8 mouse cellular contexts compared by ENCODE assay signal in genomic region chr14:20639918-20640619, GRCm38 (mm10). TPM values are rescaled to one million over a fixed set of nuclear protein-coding genes. Genes with fewer than 3 reads are reported as not detected.
DNase-seq lines count a peak whose midpoint lies in the region; ATAC-seq and TF ChIP-seq lines count a peak whose summit lies in the region.

No protein-coding gene starts in this region.

- no peaks in the 10 kb centered on the region for H3K9me3 ChIP-seq in erythroblast, embryonic 14.5 days (ENCODE audit: control insufficient read depth, low read length)
- no peaks in the 10 kb centered on the region for H3K9me3 ChIP-seq in heart, postnatal 0 days (replicated peaks; ENCODE audit: control insufficient read depth, low read length)
- H3K9me3 ChIP-seq in lung, embryonic 16.5 days (ENCODE audit: control insufficient read depth, low read length): no peaks in the 10 kb centered on the region
- no peaks in the 10 kb centered on the region for H3K9me3 ChIP-seq in stomach, embryonic 14.5 days (ENCODE audit: control insufficient read depth, low read depth, low read length)

- no peak for TF ChIP-seq CTCF in brain, embryonic 14.5 days (IDR thresholded peaks at IDR 0.05; ENCODE audit: borderline replicate concordance, extremely low read depth, insufficient read depth, insufficient read length)
- no peak for TF ChIP-seq CTCF in heart, postnatal 0 days (IDR thresholded peaks at IDR 0.05; ENCODE audit: low read depth)

- H3K4me1 ChIP-seq in erythroblast, embryonic 14.5 days (ENCODE audit: control insufficient read depth): peaks cover 32% of the 10 kb centered on the region
- peaks cover 14% of the 10 kb centered on the region for H3K4me1 ChIP-seq in heart, postnatal 0 days (ENCODE audit: control insufficient read depth, insufficient read depth)
- H3K4me1 ChIP-seq in lung, embryonic 16.5 days (replicated peaks; ENCODE audit: control insufficient read depth, insufficient read depth, low read length): peaks cover 12% of the 10 kb centered on the region
- peaks cover 6% of the 10 kb centered on the region; the same call in 1 of the 2 replicates for H3K4me1 ChIP-seq in stomach, embryonic 14.5 days (ENCODE audit: control insufficient read depth, insufficient read depth, low read length)

- TF ChIP-seq EP300 in heart, postnatal 0 days (IDR thresholded peaks at IDR 0.05; ENCODE audit: low read depth): no peak

- H3K27me3 ChIP-seq in erythroblast, embryonic 14.5 days (ENCODE audit: control insufficient read depth): no peaks in the 10 kb centered on the region
- H3K27me3 ChIP-seq in heart, postnatal 0 days (ENCODE audit: control insufficient read depth, insufficient read depth, low read length): no peaks in the 10 kb centered on the region
- H3K27me3 ChIP-seq in lung, embryonic 16.5 days (ENCODE audit: control insufficient read depth, insufficient read depth, low read depth, low read length): no peaks in the 10 kb centered on the region
- no peaks in the 10 kb centered on the region for H3K27me3 ChIP-seq in stomach, embryonic 14.5 days (ENCODE audit: control insufficient read depth, insufficient read depth, low read length)

- H3K4me2 ChIP-seq in heart, postnatal 0 days (ENCODE audit: low read depth, low read length): peak overlapping the region; percentile 88
- H3K4me2 ChIP-seq in lung, embryonic 16.5 days (ENCODE audit: low read depth, low read length): peak overlapping the region; percentile 79
- peak overlapping the region; percentile 78 for H3K4me2 ChIP-seq in stomach, embryonic 14.5 days (replicated peaks; ENCODE audit: low read depth, low read length)

- TF ChIP-seq POLR2A in brain, embryonic 14.5 days (IDR thresholded peaks at IDR 0.05; ENCODE audit: borderline replicate concordance, extremely low read depth, insufficient read depth, insufficient read length, poor library complexity, severe bottlenecking): no peak

- 4% methylated on average over 16 of the region's 16 CpGs for WGBS in heart, postnatal 0 days
- WGBS in lung, embryonic 16.5 days: 3% methylated on average over 16 of the region's 16 CpGs
- 1% methylated on average over 16 of the region's 16 CpGs for WGBS in stomach, embryonic 14.5 days

- peak overlapping the region; percentile 96 for H3K27ac ChIP-seq in heart, postnatal 0 days (ENCODE audit: low read depth)
- peak overlapping the region; percentile 79 for H3K27ac ChIP-seq in lung, embryonic 16.5 days (ENCODE audit: low read length)
- peak overlapping the region; percentile 92 for H3K27ac ChIP-seq in stomach, embryonic 14.5 days (ENCODE audit: low read length)

- peak overlapping the region; percentile 85 for H3K9ac ChIP-seq in heart, postnatal 0 days (replicated peaks; ENCODE audit: low read depth, low read length)
- H3K9ac ChIP-seq in lung, embryonic 16.5 days (ENCODE audit: low read length): peak overlapping the region; percentile 94
- peak overlapping the region; percentile 79 for H3K9ac ChIP-seq in stomach, embryonic 14.5 days (replicated peaks; ENCODE audit: low read depth, low read length)

- ATAC-seq in erythroblast, adult 5-6 weeks (replicated peaks; ENCODE audit: low FRiP score, poor library complexity, severe bottlenecking): no peak
- ATAC-seq in heart, postnatal 0 days (ENCODE audit: insufficient read depth, low read depth): peak; percentile 18
- ATAC-seq in lung, embryonic 16.5 days (ENCODE audit: low read depth): peak; percentile 64
- ATAC-seq in stomach, embryonic 14.5 days (ENCODE audit: insufficient number of reproducible peaks, insufficient read depth, low FRiP score, low read depth): peak; percentile 56

- DNase-seq in A20 (ENCODE audit: low read depth, low spot score): peak; percentile 90
- DNase-seq in brain, embryonic 14.5 days (ENCODE audit: low read depth): peak; percentile 45
- DNase-seq in heart, postnatal 0 days (ENCODE audit: low spot score): no peak
- DNase-seq in right cerebral cortex, postnatal 36 days (ENCODE audit: low spot score in 2 of 2): no peak

- no peaks in the 10 kb centered on the region for H3K36me3 ChIP-seq in erythroblast, embryonic 14.5 days (ENCODE audit: control insufficient read depth)
- H3K36me3 ChIP-seq in heart, postnatal 0 days (replicated peaks; ENCODE audit: control insufficient read depth, insufficient read depth, low read length): no peaks in the 10 kb centered on the region
- no peaks in the 10 kb centered on the region for H3K36me3 ChIP-seq in lung, embryonic 16.5 days (ENCODE audit: control insufficient read depth, insufficient read depth, low read length)
- no peaks in the 10 kb centered on the region for H3K36me3 ChIP-seq in stomach, embryonic 14.5 days (ENCODE audit: control insufficient read depth, insufficient read depth, low read length)

- H3K4me3 ChIP-seq in erythroblast, embryonic 14.5 days (replicated peaks): peak overlapping the region; percentile 87
- peak overlapping the region; percentile 74 for H3K4me3 ChIP-seq in heart, postnatal 0 days (ENCODE audit: low read depth, low read length)
- peak overlapping the region; percentile 86 for H3K4me3 ChIP-seq in lung, embryonic 16.5 days (ENCODE audit: low read length)
- H3K4me3 ChIP-seq in stomach, embryonic 14.5 days (ENCODE audit: low read depth, low read length): peak overlapping the region; percentile 74

RNA-seq across cellular contexts. Expression of gene Usp54, which starts 0.8 kb away (rescaled TPM):
- polyA plus RNA-seq in erythroblast, embryonic 14.5 days (2012): 0.04 and 0.05 TPM in 2 replicates
- 0.58 and 1.7 TPM in 2 replicates for total RNA-seq in erythroblast, adult 5-6 weeks (2015; ENCODE audit: low replicate concordance)
- 2.0 and 3.2 TPM in 2 replicates for total RNA-seq in erythroblast, adult 5-6 weeks (2017; ENCODE audit: low replicate concordance)
- polyA plus RNA-seq in brain, embryonic 14.5 days (2012; rRNA removed): 25.1 and 30.3 TPM in 2 replicates
- 8.8 and 29.8 TPM in 2 replicates for total RNA-seq in heart, postnatal 0 days (2014; rRNA removed; ENCODE audit: low replicate concordance)
- polyA plus RNA-seq in heart, postnatal 0 days (2015; fragmentation: Nextera tagmentation; extraction: Ambion mirVana): 2.8 and 3.0 TPM in 2 replicates
- polyA plus RNA-seq in lung, embryonic 16.5 days (2015; fragmentation: Nextera tagmentation; extraction: Ambion mirVana): 6.2 and 8.1 TPM in 2 replicates
- polyA plus RNA-seq in stomach, embryonic 14.5 days (2014; fragmentation: Nextera tagmentation; extraction: Ambion mirVana): 8.4 and 9.8 TPM in 2 replicates

RNA-seq across cellular contexts. Expression of gene Myoz1, which starts 16.3 kb away (rescaled TPM):
- not detected in 2 replicates for polyA plus RNA-seq in erythroblast, embryonic 14.5 days (2012)
- not detected in 2 replicates for total RNA-seq in erythroblast, adult 5-6 weeks (2015; ENCODE audit: low replicate concordance)
- not detected in 2 replicates for total RNA-seq in erythroblast, adult 5-6 weeks (2017; ENCODE audit: low replicate concordance)
- 0.10 and 0.16 TPM in 2 replicates for polyA plus RNA-seq in brain, embryonic 14.5 days (2012; rRNA removed)
- total RNA-seq in heart, postnatal 0 days (2014; rRNA removed; ENCODE audit: low replicate concordance): 17.7 and 25.0 TPM in 2 replicates
- 11.5 and 13.0 TPM in 2 replicates for polyA plus RNA-seq in heart, postnatal 0 days (2015; fragmentation: Nextera tagmentation; extraction: Ambion mirVana)
- polyA plus RNA-seq in lung, embryonic 16.5 days (2015; fragmentation: Nextera tagmentation; extraction: Ambion mirVana): 1.8 and 7.9 TPM in 2 replicates
- polyA plus RNA-seq in stomach, embryonic 14.5 days (2014; fragmentation: Nextera tagmentation; extraction: Ambion mirVana): 0.29 TPM in 1 of 2 replicates, not detected in the other

RNA-seq across cellular contexts. Expression of gene Synpo2l, which starts 28.1 kb away (rescaled TPM):
- not detected in 2 replicates for polyA plus RNA-seq in erythroblast, embryonic 14.5 days (2012)
- not detected in 2 replicates for total RNA-seq in erythroblast, adult 5-6 weeks (2015; ENCODE audit: low replicate concordance)
- total RNA-seq in erythroblast, adult 5-6 weeks (2017; ENCODE audit: low replicate concordance): not detected in 2 replicates
- 0.23 and 0.27 TPM in 2 replicates for polyA plus RNA-seq in brain, embryonic 14.5 days (2012; rRNA removed)
- 190 and 249 TPM in 2 replicates for total RNA-seq in heart, postnatal 0 days (2014; rRNA removed; ENCODE audit: low replicate concordance)
- 96.8 and 104 TPM in 2 replicates for polyA plus RNA-seq in heart, postnatal 0 days (2015; fragmentation: Nextera tagmentation; extraction: Ambion mirVana)
- polyA plus RNA-seq in lung, embryonic 16.5 days (2015; fragmentation: Nextera tagmentation; extraction: Ambion mirVana): 4.2 and 6.2 TPM in 2 replicates
- 0.17 and 0.29 TPM in 2 replicates for polyA plus RNA-seq in stomach, embryonic 14.5 days (2014; fragmentation: Nextera tagmentation; extraction: Ambion mirVana)

RNA-seq across cellular contexts. Expression of gene Sec24c, which starts 34.0 kb away (rescaled TPM):
- polyA plus RNA-seq in erythroblast, embryonic 14.5 days (2012): 3.6 and 5.0 TPM in 2 replicates
- total RNA-seq in erythroblast, adult 5-6 weeks (2015; ENCODE audit: low replicate concordance): 20.8 and 32.6 TPM in 2 replicates
- total RNA-seq in erythroblast, adult 5-6 weeks (2017; ENCODE audit: low replicate concordance): 60.1 and 67.7 TPM in 2 replicates
- 159 and 187 TPM in 2 replicates for polyA plus RNA-seq in brain, embryonic 14.5 days (2012; rRNA removed)
- 71.2 and 91.6 TPM in 2 replicates for total RNA-seq in heart, postnatal 0 days (2014; rRNA removed; ENCODE audit: low replicate concordance)
- polyA plus RNA-seq in heart, postnatal 0 days (2015; fragmentation: Nextera tagmentation; extraction: Ambion mirVana): 42.6 and 42.9 TPM in 2 replicates
- polyA plus RNA-seq in lung, embryonic 16.5 days (2015; fragmentation: Nextera tagmentation; extraction: Ambion mirVana): 93.3 and 95.6 TPM in 2 replicates
- 86.9 and 88.1 TPM in 2 replicates for polyA plus RNA-seq in stomach, embryonic 14.5 days (2014; fragmentation: Nextera tagmentation; extraction: Ambion mirVana)

RNA-seq across cellular contexts. Expression of gene Fut11, which starts 54.7 kb away (rescaled TPM):
- 0.37 TPM in 2 replicates for polyA plus RNA-seq in erythroblast, embryonic 14.5 days (2012)
- 2.5 and 9.2 TPM in 2 replicates for total RNA-seq in erythroblast, adult 5-6 weeks (2015; ENCODE audit: low replicate concordance)
- 1.5 and 1.7 TPM in 2 replicates for total RNA-seq in erythroblast, adult 5-6 weeks (2017; ENCODE audit: low replicate concordance)
- polyA plus RNA-seq in brain, embryonic 14.5 days (2012; rRNA removed): 21.1 and 24.7 TPM in 2 replicates
- 11.1 and 14.2 TPM in 2 replicates for total RNA-seq in heart, postnatal 0 days (2014; rRNA removed; ENCODE audit: low replicate concordance)
- polyA plus RNA-seq in heart, postnatal 0 days (2015; fragmentation: Nextera tagmentation; extraction: Ambion mirVana): 11.4 and 11.9 TPM in 2 replicates
- polyA plus RNA-seq in lung, embryonic 16.5 days (2015; fragmentation: Nextera tagmentation; extraction: Ambion mirVana): 29.4 and 30.7 TPM in 2 replicates
- polyA plus RNA-seq in stomach, embryonic 14.5 days (2014; fragmentation: Nextera tagmentation; extraction: Ambion mirVana): 20.5 and 20.7 TPM in 2 replicates

Comparison
In these comparisons a context has a peak if more than half of its experiments do, and no peak if none do; other contexts are left out.
1. DNase-seq: peak in A20 (single experiment) and brain, embryonic 14.5 days (single experiment); none in heart, postnatal 0 days (single experiment) and right cerebral cortex, postnatal 36 days (0 of 2).
2. RNA of gene Synpo2l, which starts 28.1 kb away (polyA plus RNA-seq): 96.8 to 104 TPM in heart, postnatal 0 days; 4.2 to 6.2 TPM in lung, embryonic 16.5 days, 0.17 to 0.29 TPM in stomach, embryonic 14.5 days, 0.23 to 0.27 TPM in brain, embryonic 14.5 days and not detected in erythroblast, embryonic 14.5 days; every median in the first group is over 10 times any median in the second.
3. Peak in every context shown above with its lines, with median percentiles within 50 percentile points of each other: H3K4me3 ChIP-seq, H3K27ac ChIP-seq, H3K4me2 ChIP-seq and H3K9ac ChIP-seq.